Mouse (Mus musculus) neural tube, embryonic 15.5 days (tissue): ENCODE results near the gene A930017K11Rik. TPM values are rescaled to one million over a fixed set of nuclear protein-coding genes. Genes with fewer than 3 reads are reported as not detected.

Experiments used
- ATAC-seq: fragments of 200-750 bp; cut with Nextera tagmentation; 2 replicates; pipeline ENCODE4 v1.8.0; 2017; ENCODE audit warnings: mild to moderate bottlenecking, moderate TSS enrichment, moderate library complexity; ENCODE audit not compliant: low FRiP score
- H3K27ac ChIP-seq: fragments of 300-500 bp; sonication (generic); replicated peaks from 2 replicates; pipeline ENCODE4 v1.5.1; 2015; ENCODE audit warnings: mild to moderate bottlenecking, inconsistent platforms
- H3K27me3 ChIP-seq: fragments of 300-500 bp; sonication (generic); replicated peaks from 2 replicates; pipeline ENCODE4 v1.6.1; 2015; ENCODE audit warnings: inconsistent platforms
- H3K36me3 ChIP-seq: fragments of 300-500 bp; sonication (generic); 2 replicates; pipeline ENCODE4 v1.6.1; 2015; ENCODE audit warnings: inconsistent platforms
- H3K4me1 ChIP-seq: fragments of 300-500 bp; sonication (generic); 2 replicates; pipeline ENCODE4 v1.6.1; 2015; ENCODE audit warnings: inconsistent platforms
- H3K4me2 ChIP-seq: fragments of 300-500 bp; sonication (generic); 2 replicates; pipeline ENCODE4 v1.6.1; 2015; ENCODE audit warnings: inconsistent platforms, mild to moderate bottlenecking, moderate library complexity
- H3K4me3 ChIP-seq: fragments of 300-500 bp; sonication (generic); replicated peaks from 2 replicates; pipeline ENCODE4 v1.5.1; 2015; ENCODE audit warnings: mild to moderate bottlenecking, inconsistent platforms
- H3K9ac ChIP-seq: fragments of 300-500 bp; sonication (generic); replicated peaks from 2 replicates; pipeline ENCODE4 v1.6.1; 2015; ENCODE audit warnings: mild to moderate bottlenecking, inconsistent platforms
- H3K9me3 ChIP-seq: fragments of 300-500 bp; sonication (generic); replicated peaks from 2 replicates; pipeline ENCODE4 v1.6.1; 2016; ENCODE audit warnings: inconsistent platforms
- WGBS: fragments of 180-500 bp; shearing (Covaris S2); methylation state at CpG from one replicate; pipeline ENCODE4 v1.1.7; 2015; ENCODE audit warnings: mixed read lengths; 5-methylcytosine and 5-hydroxymethylcytosine counted together
- polyA plus RNA-seq: library from polyadenylated mRNA; unstranded; fragments of >200 nt; fragmentation: Nextera tagmentation; extraction: Ambion mirVana; gene quantifications from 2 replicates; pipeline ENCODE4 v1.2.1, GENCODE M21; 2015

The A930017K11Rik gene
- polyA plus RNA-seq, 1 experiment from 2014 or later: 0.24 TPM

- WGBS: 97% methylated on average over 1 of the region's 1 CpGs
- no peak overlapping the region for H3K4me2 ChIP-seq
- no peak overlapping the region for H3K4me3 ChIP-seq
- H3K36me3 ChIP-seq: peaks cover 4% of the 10 kb centered on the region
- H3K27me3 ChIP-seq: no peaks in the 10 kb centered on the region
- ATAC-seq: no peak
- no peak overlapping the region for H3K27ac ChIP-seq
- no peaks in the 10 kb centered on the region for H3K4me1 ChIP-seq
- H3K9me3 ChIP-seq: no peaks in the 10 kb centered on the region
- no peak overlapping the region for H3K9ac ChIP-seq
Measured at GRCm38 (mm10) chr17:25900193-25900592, 52.2 kb downstream of the A930017K11Rik start.

Other genes with a start within 250 kb of the A930017K11Rik start
- gene Gng13, start 235.4 kb downstream of the A930017K11Rik start, polyA plus RNA-seq: 8.0 and 8.3 TPM in 2 replicates
- 5.8 and 10.1 TPM in 2 replicates for gene Chtf18, start 225.1 kb downstream of the A930017K11Rik start, polyA plus RNA-seq
- gene Rpusd1, start 224.9 kb downstream of the A930017K11Rik start, polyA plus RNA-seq: 29.3 and 30.3 TPM in 2 replicates
- gene Mslnl, start 216.5 kb downstream of the A930017K11Rik start, polyA plus RNA-seq: not detected in 2 replicates
- 1.4 and 2.0 TPM in 2 replicates for gene Msln, start 198.2 kb downstream of the A930017K11Rik start, polyA plus RNA-seq
- 26.6 and 30.6 TPM in 2 replicates for gene Narfl, start 178.8 kb downstream of the A930017K11Rik start, polyA plus RNA-seq
- 137 and 153 TPM in 2 replicates for gene Haghl, start 166.9 kb downstream of the A930017K11Rik start, polyA plus RNA-seq
- gene Ccdc78, start 166.0 kb downstream of the A930017K11Rik start, polyA plus RNA-seq: 0.17 and 0.41 TPM in 2 replicates
- gene Fam173a, start 159.7 kb downstream of the A930017K11Rik start, polyA plus RNA-seq: 94.0 and 94.1 TPM in 2 replicates
- 3.1 TPM in 1 of 2 replicates, not detected in the other for gene AC134908.4, start 156.9 kb downstream of the A930017K11Rik start, polyA plus RNA-seq
- 72.7 and 75.2 TPM in 2 replicates for gene Metrn, start 155.4 kb downstream of the A930017K11Rik start, polyA plus RNA-seq
- gene Fbxl16, start 143.5 kb downstream of the A930017K11Rik start, polyA plus RNA-seq: 31.3 and 40.9 TPM in 2 replicates
- gene Wdr24, start 128.9 kb downstream of the A930017K11Rik start, polyA plus RNA-seq: 26.5 and 29.9 TPM in 2 replicates
- gene Jmjd8, start 123.7 kb downstream of the A930017K11Rik start, polyA plus RNA-seq: 48.5 and 49.8 TPM in 2 replicates
- 380 TPM in 2 replicates for gene Stub1, start 119.2 kb downstream of the A930017K11Rik start, polyA plus RNA-seq
- 45.9 and 56.9 TPM in 2 replicates for gene Rhbdl1, start 115.3 kb downstream of the A930017K11Rik start, polyA plus RNA-seq
- gene Gm20683, start 110.8 kb downstream of the A930017K11Rik start, polyA plus RNA-seq: 11.6 and 14.6 TPM in 2 replicates
- 17.8 and 23.0 TPM in 2 replicates for gene Rhot2, start 107.7 kb downstream of the A930017K11Rik start, polyA plus RNA-seq
- 15.5 and 18.1 TPM in 2 replicates for gene Wdr90, start 91.1 kb downstream of the A930017K11Rik start, polyA plus RNA-seq
- 30.3 and 30.7 TPM in 2 replicates for gene Mcrip2, start 83.8 kb downstream of the A930017K11Rik start, polyA plus RNA-seq
- gene Mettl26, start 77.5 kb downstream of the A930017K11Rik start, polyA plus RNA-seq: 64.9 and 65.4 TPM in 2 replicates
- gene Wfikkn1, start 71.7 kb downstream of the A930017K11Rik start, polyA plus RNA-seq: 0.47 and 0.52 TPM in 2 replicates
- 46.2 and 50.5 TPM in 2 replicates for gene Rab40c, start 32.8 kb downstream of the A930017K11Rik start, polyA plus RNA-seq
- 71.9 and 78.2 TPM in 2 replicates for gene Pigq, start 7.6 kb downstream of the A930017K11Rik start, polyA plus RNA-seq
- not detected in 2 replicates for gene Nhlrc4, start 7.6 kb downstream of the A930017K11Rik start, polyA plus RNA-seq
- gene Capn15, start 33.2 kb upstream of the A930017K11Rik start, polyA plus RNA-seq: 20.1 and 22.5 TPM in 2 replicates
- 21.6 and 27.0 TPM in 2 replicates for gene Rab11fip3, start 117.0 kb upstream of the A930017K11Rik start, polyA plus RNA-seq
- 42.8 and 42.9 TPM in 2 replicates for gene Decr2, start 137.8 kb upstream of the A930017K11Rik start, polyA plus RNA-seq
- 20.3 and 37.4 TPM in 2 replicates for gene Nme4, start 143.0 kb upstream of the A930017K11Rik start, polyA plus RNA-seq
- 4.3 and 5.9 TPM in 2 replicates for gene Tmem8, start 160.7 kb upstream of the A930017K11Rik start, polyA plus RNA-seq
- 186 and 187 TPM in 2 replicates for gene Mrpl28, start 170.9 kb upstream of the A930017K11Rik start, polyA plus RNA-seq
- gene Axin1, start 186.1 kb upstream of the A930017K11Rik start, polyA plus RNA-seq: 7.7 and 13.1 TPM in 2 replicates
- gene Pdia2, start 246.5 kb upstream of the A930017K11Rik start, polyA plus RNA-seq: 0.23 and 0.73 TPM in 2 replicates